Mouse (Mus musculus): ENCODE measurements around the gene Rtn4ip1.

- TF ChIP-seq POLR2A (IDR thresholded peaks at IDR 0.05; ENCODE audit: insufficient read depth, low read length) (no peak), EP300 (IDR thresholded peaks at IDR 0.05; ENCODE audit: insufficient read depth, low read depth, low read length) (no peak)
These were observed 13.9 kb upstream of the Rtn4ip1 start for GRCm38 (mm10) chr10:43887676-43888075.
